Mouse (Mus musculus) limb, embryonic 15.5 days (tissue): ENCODE measurements around the gene F12. TPM values are rescaled to one million over a fixed set of nuclear protein-coding genes. Genes with fewer than 3 reads are reported as not detected.
"Not testable (repeated sequence)": the region's sequence is repeated elsewhere in the genome, so short reads cannot be mapped to it uniquely, and the experiment has no call there.

Experiments used
- ATAC-seq: fragments of 200-750 bp; cut with Nextera tagmentation; 2 replicates; pipeline ENCODE4 v1.8.0; 2017; ENCODE audit warnings: low read depth, moderate TSS enrichment; ENCODE audit not compliant: insufficient number of reproducible peaks, low FRiP score, low TSS enrichment
- H3K27ac ChIP-seq: fragments of 300-500 bp; sonication (generic); 2 replicates; pipeline ENCODE4 v1.5.1; 2015; ENCODE audit warnings: moderate library complexity, mild to moderate bottlenecking, inconsistent platforms
- H3K27me3 ChIP-seq: fragments of 300-500 bp; sonication (generic); 2 replicates; pipeline ENCODE4 v1.6.1; 2015; ENCODE audit warnings: inconsistent platforms
- H3K36me3 ChIP-seq: fragments of 300-500 bp; sonication (generic); 2 replicates; pipeline ENCODE4 v1.6.1; 2015; ENCODE audit warnings: inconsistent platforms
- H3K4me1 ChIP-seq: fragments of 300-500 bp; sonication (generic); 2 replicates; pipeline ENCODE4 v1.6.1; 2015; ENCODE audit warnings: inconsistent platforms
- H3K4me2 ChIP-seq: fragments of 300-500 bp; sonication (generic); 2 replicates; pipeline ENCODE4 v1.6.1; 2015; ENCODE audit warnings: mild to moderate bottlenecking, inconsistent platforms
- H3K4me3 ChIP-seq: fragments of 300-500 bp; sonication (generic); 2 replicates; pipeline ENCODE4 v1.5.1; 2015; ENCODE audit warnings: mild to moderate bottlenecking, inconsistent platforms
- H3K9ac ChIP-seq: fragments of 300-500 bp; sonication (generic); 2 replicates; pipeline ENCODE4 v1.6.1; 2015; ENCODE audit warnings: inconsistent platforms
- H3K9me3 ChIP-seq: fragments of 300-500 bp; sonication (generic); 2 replicates; pipeline ENCODE4 v1.6.1; 2016; ENCODE audit warnings: inconsistent platforms
- WGBS: fragments of 180-500 bp; shearing (Covaris S2); methylation state at CpG from one replicate; pipeline ENCODE4 v1.1.7; 2015; 5-methylcytosine and 5-hydroxymethylcytosine counted together
- polyA plus RNA-seq: library from polyadenylated mRNA; unstranded; fragments of >200 nt; fragmentation: Nextera tagmentation; extraction: Ambion mirVana; gene quantifications from 2 replicates; pipeline ENCODE4 v1.2.1, GENCODE M21; 2015

Gene F12
- polyA plus RNA-seq, 1 experiment from 2014 or later: 0.17 TPM

DNA sequence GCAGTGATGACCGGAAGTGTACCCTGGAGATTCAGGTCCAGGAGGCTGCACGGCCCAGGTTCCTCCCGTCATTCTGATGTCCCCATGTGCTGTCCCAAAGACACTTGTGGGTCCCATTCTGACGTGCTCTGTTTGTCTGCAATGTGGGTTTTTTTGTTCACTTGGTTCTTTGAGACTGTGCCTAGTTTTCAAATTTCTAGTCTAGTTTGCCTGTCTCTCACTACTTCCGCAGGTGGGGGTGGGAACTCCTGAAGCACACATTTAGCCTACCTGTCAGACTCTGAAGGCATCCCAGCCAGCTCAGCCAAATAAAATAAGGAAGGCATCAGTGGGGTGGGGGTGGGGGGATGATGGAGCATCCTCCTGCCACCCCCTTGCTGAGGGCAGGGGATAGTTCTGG lies 21.5 kb upstream of the F12 start:
- no peak overlapping the region for H3K4me2 ChIP-seq
- H3K9me3 ChIP-seq: no peaks in the 10 kb centered on the region
- no peak overlapping the region for H3K9ac ChIP-seq
- no peaks in the 10 kb centered on the region for H3K27me3 ChIP-seq
- no peak overlapping the region for H3K4me3 ChIP-seq
- no peak overlapping the region for H3K27ac ChIP-seq
- ATAC-seq: no peak
- 91% methylated on average over 5 of the region's 5 CpGs for WGBS
- H3K36me3 ChIP-seq: peaks cover 40% of the 10 kb centered on the region
- H3K4me1 ChIP-seq: peaks cover 29% of the 10 kb centered on the region

DNA sequence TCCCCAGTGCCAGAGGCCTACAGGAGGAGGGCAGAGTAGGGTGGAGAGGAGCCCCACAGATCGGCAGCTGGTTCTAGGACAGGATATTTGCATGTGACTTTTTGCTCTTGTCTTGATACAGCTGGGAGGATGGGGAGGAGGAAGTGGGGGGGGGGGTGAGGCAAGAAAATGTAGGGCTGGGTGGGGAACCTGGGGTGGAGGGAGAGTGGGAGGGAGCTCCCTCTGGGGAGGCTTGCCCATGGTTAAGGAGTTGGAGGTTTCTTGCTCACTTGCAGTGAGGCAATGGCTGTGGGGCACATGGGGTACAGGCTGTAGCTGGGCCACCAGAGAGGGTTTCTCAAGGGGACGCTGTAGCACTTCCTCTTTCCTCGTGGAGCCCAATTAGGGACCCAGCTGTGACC lies 20.9 kb upstream of the F12 start:
- H3K27ac ChIP-seq: no peak overlapping the region
- H3K4me1 ChIP-seq: peaks cover 29% of the 10 kb centered on the region
- ATAC-seq: no peak
- no peak overlapping the region for H3K4me2 ChIP-seq
- H3K36me3 ChIP-seq: peaks cover 34% of the 10 kb centered on the region
- no peak overlapping the region for H3K4me3 ChIP-seq
- H3K9ac ChIP-seq: no peak overlapping the region
- H3K9me3 ChIP-seq: no peaks in the 10 kb centered on the region
- H3K27me3 ChIP-seq: no peaks in the 10 kb centered on the region
- 39% methylated on average over 3 of the region's 3 CpGs for WGBS

DNA sequence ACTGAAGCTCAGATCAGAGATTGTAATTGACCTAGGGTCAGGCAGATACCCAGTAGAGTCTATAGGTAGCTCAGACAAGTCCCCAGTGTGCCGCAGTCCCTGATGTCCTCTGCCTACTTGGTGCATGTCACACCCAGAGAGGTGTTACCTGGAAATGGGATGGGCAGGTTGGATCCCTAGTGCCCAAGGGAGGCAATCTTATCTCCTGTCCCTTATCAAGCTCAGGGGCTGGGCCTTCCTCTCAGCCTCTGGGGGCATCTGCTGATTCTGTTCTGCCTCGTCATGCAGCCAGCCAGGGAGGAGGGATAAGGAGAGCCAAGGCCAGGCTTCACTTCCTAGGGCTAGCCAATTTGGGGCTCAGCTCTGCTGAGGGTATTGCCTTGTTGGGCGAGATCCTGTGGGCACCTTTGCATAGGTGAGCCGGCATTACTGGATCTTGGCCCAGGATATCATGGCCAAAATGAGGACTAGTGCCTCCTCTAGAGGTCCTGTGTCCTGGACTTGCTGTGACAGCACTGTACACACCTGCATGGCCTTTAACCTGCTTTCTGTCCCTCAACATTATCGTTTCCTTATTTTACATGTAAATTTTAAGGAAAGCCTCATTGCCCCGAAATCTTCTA lies 20.0 kb upstream of the F12 start:
- Histone ChIP-seq H3K27me3 (no peaks in the 10 kb centered on the region), H3K4me2 (peak overlapping the region; percentile 76)
- 78% methylated on average over 6 of the region's 6 CpGs for WGBS

DNA sequence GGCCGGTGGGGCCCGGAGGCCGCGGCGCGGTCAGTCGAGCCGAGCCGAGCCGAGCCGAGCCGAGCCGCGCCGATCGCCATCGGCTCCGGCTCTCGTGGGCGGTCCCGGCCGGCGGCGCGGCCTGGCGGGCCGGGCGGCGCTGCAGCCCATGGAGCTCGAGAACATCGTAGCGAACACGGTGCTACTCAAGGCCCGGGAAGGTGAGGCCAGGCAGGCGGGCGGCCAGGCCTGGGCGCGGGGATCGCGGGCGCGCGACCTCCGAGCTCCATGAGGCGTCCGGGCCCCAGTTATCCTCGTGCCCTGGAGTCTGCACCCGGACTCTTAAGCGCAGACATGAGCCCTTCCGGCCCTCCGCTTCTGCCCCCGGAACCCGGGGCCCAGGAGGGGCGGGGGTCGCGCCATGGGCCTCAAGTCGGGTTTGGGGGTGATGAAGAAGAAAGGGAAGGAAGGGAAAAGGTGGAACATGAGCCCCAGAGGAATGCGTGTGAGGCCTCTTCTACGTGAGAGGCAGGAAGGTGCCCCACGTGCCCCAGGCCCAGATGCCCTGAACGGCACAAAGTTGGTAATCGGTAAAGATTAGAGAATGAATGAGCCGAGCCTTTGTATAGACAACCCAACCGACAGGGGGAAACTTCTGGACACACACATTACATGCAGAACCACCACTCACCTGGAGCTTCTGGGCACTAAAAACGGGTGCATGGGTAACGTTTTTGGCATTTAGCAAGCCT lies 18.9 kb upstream of the F12 start:
- H3K4me2 ChIP-seq: peak overlapping the region; percentile 76
- H3K4me3 ChIP-seq: peak overlapping the region; percentile 88
- ATAC-seq: no peak; the same call in 1 of the 2 replicates
- peaks cover 14% of the 10 kb centered on the region for H3K36me3 ChIP-seq
- peaks cover 26% of the 10 kb centered on the region for H3K4me1 ChIP-seq
- H3K9me3 ChIP-seq: no peaks in the 10 kb centered on the region
- H3K9ac ChIP-seq: peak overlapping the region; percentile 95
- no peaks in the 10 kb centered on the region for H3K27me3 ChIP-seq
- under 1% methylated on average over 55 of the region's 66 CpGs for WGBS
- peak overlapping the region; percentile 97 for H3K27ac ChIP-seq

More for the DNA sequence above, 20.0 kb upstream of the F12 start:
- H3K27ac ChIP-seq: no peak overlapping the region
- H3K9ac ChIP-seq: 0 out of 2 replicates have a peak overlapping the region, but pooled peaks have one; percentile 3
- H3K4me3 ChIP-seq: peak overlapping the region; percentile 88
- H3K36me3 ChIP-seq: peaks cover 24% of the 10 kb centered on the region
- ATAC-seq: no peak
- peaks cover 26% of the 10 kb centered on the region for H3K4me1 ChIP-seq
- H3K9me3 ChIP-seq: no peaks in the 10 kb centered on the region

DNA sequence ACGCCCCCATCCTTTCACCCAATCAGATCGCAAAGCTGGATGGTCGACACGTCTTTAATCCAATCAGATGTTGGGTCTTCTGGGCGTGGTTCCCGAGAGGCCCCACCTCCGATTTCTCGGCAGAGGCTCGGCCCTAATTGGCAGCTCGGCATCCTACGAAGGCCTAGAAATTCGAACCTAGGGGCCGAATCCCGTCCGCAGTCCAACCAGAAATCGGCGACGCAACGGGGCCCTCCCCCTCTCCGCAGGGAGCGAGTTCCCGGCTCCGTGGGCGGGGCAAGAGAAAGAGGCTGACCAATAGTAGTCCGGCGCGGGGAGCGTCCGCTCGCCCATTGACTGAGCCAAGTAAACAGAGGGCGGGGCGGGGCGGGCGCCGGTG lies 18.3 kb upstream of the F12 start, which contains the start of gene Grk6:
TSS of gene Grk6 (plus strand) at position 136 of the 379 bp plus-strand sequence.
- Histone ChIP-seq H3K36me3 (peaks cover 8% of the 10 kb centered on the region), H3K4me2 (peak within 1 kb of the TSS; percentile 76), H3K9ac (peak within 1 kb of the TSS; percentile 95), H3K9me3 (no peaks in the 10 kb centered on the region), H3K27me3 (no peaks in the 10 kb centered on the region), H3K27ac (peak within 1 kb of the TSS; percentile 97), H3K4me1 (peaks cover 26% of the 10 kb centered on the region), H3K4me3 (peak within 1 kb of the TSS; percentile 88)
- peak; percentile 96 for ATAC-seq
- WGBS: under 1% methylated on average over 30 of the region's 35 CpGs

DNA sequence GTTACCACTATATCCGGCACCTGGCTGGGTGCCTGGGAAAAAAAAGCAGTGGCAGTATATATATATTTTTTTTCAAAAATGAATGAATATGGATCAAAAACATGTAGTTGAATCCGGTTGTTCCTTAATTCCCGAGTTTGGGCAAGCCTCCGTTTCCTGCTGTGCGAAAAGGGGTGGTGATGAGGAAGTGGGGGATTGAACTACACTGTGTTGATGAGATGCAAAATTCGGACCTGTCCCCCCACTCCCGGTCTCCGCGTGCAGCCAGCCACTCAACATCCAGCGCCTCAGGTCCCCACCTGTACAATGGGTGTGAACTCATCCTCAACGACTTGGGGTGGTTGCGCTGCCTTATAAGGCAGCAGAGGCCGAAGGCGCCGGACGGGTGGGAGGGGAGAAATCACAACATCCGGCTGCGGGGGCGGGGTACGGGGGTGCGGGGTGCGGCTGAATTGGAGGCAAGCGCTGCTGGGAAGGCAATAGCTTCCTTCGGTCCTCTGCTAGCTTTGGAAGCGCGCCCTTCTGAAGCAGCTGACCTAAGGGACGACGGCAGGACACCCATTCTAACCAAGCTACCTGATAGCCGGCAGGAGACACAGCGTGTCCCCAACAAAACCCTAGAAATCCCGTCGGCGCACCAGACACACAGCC lies 17.8 kb upstream of the F12 start:
- peak overlapping the region; percentile 73 for H3K4me2 ChIP-seq
- H3K27me3 ChIP-seq: no peaks in the 10 kb centered on the region
- peaks cover 2% of the 10 kb centered on the region; the same call in 1 of the 2 replicates for H3K36me3 ChIP-seq
- 1% methylated on average over 33 of the region's 33 CpGs for WGBS
- H3K9ac ChIP-seq: peak overlapping the region; percentile 31
- peak overlapping the region; percentile 88 for H3K4me3 ChIP-seq
- H3K4me1 ChIP-seq: peaks cover 26% of the 10 kb centered on the region
- H3K9me3 ChIP-seq: no peaks in the 10 kb centered on the region
- H3K27ac ChIP-seq: peak overlapping the region; percentile 97
- ATAC-seq: peak; percentile 77

DNA sequence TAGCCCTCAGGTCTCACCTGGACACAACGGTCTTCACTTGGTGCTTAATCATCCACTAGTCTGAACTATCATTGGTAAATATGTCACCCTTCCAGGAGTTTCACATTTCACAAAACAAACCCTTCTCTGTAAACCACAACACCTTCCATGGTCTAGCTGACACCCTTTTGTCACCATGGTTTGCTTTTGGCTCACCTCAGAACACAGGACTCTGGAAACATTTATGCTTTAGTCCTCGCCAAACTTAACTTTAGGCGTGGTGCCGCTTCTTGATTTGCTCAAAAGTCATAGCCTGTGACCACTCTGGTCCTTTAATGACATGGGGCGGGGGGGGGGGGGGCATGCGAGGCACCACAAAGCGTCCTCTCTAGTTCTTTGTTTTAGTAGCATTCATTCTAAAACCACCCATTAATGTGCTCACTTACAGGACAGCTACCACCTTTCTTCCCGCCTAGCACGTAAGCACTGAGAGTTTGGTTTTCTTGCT lies 17.2 kb upstream of the F12 start:
- Histone ChIP-seq H3K36me3 (no peaks in the 10 kb centered on the region), H3K27ac (peak overlapping the region; percentile 97), H3K4me1 (peaks cover 26% of the 10 kb centered on the region), H3K4me2 (peak overlapping the region; percentile 73), H3K4me3 (peak overlapping the region; percentile 88), H3K27me3 (no peaks in the 10 kb centered on the region), H3K9me3 (no peaks in the 10 kb centered on the region), H3K9ac (no peak overlapping the region)
- no peak for ATAC-seq
- 34% methylated on average over 9 of the region's 9 CpGs for WGBS

DNA sequence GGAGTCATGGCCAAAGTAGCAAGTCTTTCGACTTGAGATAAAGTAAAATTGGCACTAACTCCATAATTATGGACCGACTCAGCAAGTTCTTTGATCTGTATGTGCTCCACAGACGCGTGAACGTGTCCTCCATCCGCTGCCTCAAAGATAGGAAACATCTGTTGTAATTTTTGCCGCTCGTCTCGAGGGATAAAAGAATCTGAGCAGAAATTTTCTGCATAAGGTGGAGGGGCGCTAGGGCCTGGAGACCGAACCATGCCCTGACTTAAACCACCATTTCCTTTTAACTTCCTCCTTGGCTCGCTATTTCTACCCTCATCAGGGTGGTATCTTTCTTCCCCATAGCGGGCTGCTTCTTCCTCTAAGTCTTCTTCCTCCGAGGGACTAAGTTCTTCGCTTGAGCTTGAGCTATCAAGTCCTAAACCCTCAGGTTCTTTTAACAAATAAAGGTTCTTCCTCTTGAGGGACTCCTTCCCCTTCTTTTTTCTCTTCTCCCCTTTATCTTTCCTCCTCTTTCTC lies 10.6 kb upstream of the F12 start:
- not testable (repeated sequence) for H3K4me2 ChIP-seq, ATAC-seq, H3K27ac ChIP-seq, H3K4me1 ChIP-seq, H3K9ac ChIP-seq, H3K4me3 ChIP-seq, H3K27me3 ChIP-seq, H3K36me3 ChIP-seq, H3K9me3 ChIP-seq
- WGBS: 72% methylated on average over 15 of the region's 15 CpGs

DNA sequence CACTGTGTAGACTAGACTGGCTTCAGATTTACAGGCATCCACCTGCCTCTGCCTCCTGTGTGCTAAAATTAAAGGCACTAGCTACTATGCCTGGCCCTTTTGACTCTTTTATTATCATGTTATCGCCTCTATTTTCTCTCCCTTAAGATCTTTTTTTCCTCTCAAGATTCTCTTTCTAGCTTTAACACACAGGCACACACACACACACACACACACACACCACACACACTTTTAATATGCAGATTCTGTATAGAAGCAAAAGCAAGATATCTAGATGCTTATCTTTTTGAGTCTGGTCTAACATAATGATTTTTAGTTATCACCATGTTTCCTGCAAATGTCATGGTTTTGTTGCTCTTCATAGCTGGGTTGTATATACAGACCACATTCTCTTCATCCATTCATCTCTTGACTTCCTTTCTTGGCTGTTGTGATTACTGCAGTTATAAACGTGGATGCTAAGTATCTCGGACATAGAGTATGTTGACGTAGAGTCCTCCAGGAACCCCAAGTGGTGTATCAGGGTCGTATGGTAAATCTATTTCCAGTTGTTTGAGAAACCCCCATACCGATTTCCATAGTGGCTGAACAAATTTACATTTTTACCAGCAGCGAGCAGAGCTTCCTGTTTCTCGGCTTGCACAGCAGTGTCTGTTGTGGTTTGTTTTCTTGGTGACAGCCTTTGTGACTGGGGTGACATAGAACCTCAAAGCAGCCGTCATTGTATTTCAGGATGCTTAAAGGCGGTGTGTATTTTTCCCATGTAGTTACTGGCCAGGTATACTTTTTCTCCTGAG lies 5.5 kb upstream of the F12 start:
- Histone ChIP-seq H3K27me3 (no peaks in the 10 kb centered on the region), H3K4me1 (no peaks in the 10 kb centered on the region), H3K9me3 (no peaks in the 10 kb centered on the region), H3K4me3 (no peak overlapping the region), H3K27ac (no peak overlapping the region), H3K4me2 (no peak overlapping the region), H3K36me3 (no peaks in the 10 kb centered on the region), H3K9ac (no peak overlapping the region)
- WGBS: 71% methylated on average over 10 of the region's 10 CpGs
- no peak for ATAC-seq

DNA sequence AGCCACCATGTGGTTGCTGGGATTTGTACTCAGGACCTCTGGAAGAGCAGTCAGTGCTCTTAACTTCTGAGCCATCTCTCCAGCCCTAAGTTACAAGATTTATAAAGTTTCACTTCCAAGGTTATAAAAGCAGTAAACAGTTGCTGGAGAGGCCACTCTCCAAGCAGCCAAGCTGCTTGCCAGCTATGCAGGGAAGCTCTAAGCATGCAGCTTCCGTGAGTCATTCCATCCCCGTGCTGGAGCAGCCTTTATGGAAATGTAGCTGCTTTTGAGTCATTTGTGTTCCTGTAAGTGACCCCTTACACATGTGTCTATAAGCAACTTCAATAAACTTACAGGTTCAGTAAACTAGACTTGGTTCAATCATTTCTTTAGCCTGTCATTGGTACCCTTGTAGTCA lies 4.0 kb upstream of the F12 start:
- H3K4me3 ChIP-seq: no peak overlapping the region
- no peak overlapping the region for H3K4me2 ChIP-seq
- H3K9me3 ChIP-seq: no peaks in the 10 kb centered on the region
- H3K4me1 ChIP-seq: no peaks in the 10 kb centered on the region
- H3K9ac ChIP-seq: no peak overlapping the region
- H3K27ac ChIP-seq: no peak overlapping the region
- H3K36me3 ChIP-seq: no peaks in the 10 kb centered on the region
- WGBS: 64% methylated on average over 2 of the region's 2 CpGs
- no peak for ATAC-seq
- no peaks in the 10 kb centered on the region for H3K27me3 ChIP-seq

DNA sequence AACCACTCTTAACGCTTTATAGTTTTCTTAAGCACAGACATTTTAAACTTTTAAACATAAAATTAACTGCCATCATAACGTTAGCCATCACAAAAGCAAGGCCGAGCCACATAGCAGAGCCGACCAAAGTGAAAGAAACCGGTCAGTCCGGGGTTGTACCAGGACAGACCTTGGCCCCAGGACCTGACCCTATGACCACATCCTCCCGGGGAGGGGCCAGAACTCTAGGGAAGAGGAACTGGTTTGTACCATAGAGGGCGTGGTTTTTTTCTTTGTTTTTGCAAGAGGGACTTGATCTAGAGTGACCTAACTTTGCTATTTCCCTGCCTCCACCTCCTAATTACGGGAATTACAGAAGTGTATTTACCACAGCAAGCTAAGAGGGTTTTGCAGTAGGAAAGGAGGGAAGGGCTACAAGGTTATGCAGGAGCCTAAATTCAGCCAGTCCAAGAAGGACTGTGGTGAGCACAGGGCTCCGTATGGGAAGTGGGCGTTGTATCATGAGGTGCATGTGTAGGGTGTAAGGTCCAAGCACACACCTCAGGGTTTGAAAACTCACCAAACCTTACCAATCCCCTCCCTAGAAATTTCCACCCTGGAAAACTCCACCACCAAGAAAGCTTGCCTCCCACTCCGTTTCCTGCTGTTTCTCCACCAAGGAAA lies 2.8 kb upstream of the F12 start:
- Histone ChIP-seq H3K27me3 (no peaks in the 10 kb centered on the region), H3K9ac (no peak overlapping the region), H3K9me3 (no peaks in the 10 kb centered on the region), H3K4me3 (no peak overlapping the region), H3K27ac (no peak overlapping the region), H3K4me2 (no peak overlapping the region), H3K36me3 (no peaks in the 10 kb centered on the region), H3K4me1 (no peaks in the 10 kb centered on the region)
- no peak for ATAC-seq
- WGBS: 57% methylated on average over 12 of the region's 12 CpGs
